Mouse (Mus musculus) intestine, postnatal 0 days (tissue): ENCODE data around the gene 1700012B07Rik. TPM values are rescaled to one million over a fixed set of nuclear protein-coding genes. Genes with fewer than 3 reads are reported as not detected.

ENCODE experiments used
- ATAC-seq: fragments of 200-750 bp; cut with Nextera tagmentation; 2 replicates; pipeline ENCODE4 v1.8.0; 2017; ENCODE audit warnings: mild to moderate bottlenecking, moderate TSS enrichment, moderate library complexity
- H3K27ac ChIP-seq: fragments of 300-500 bp; sonication (generic); 2 replicates; pipeline ENCODE4 v1.5.1; 2014; ENCODE audit warnings: mild to moderate bottlenecking, low read depth, low read length, moderate library complexity
- H3K27me3 ChIP-seq: fragments of 300-500 bp; sonication (generic); replicated peaks from 2 replicates; pipeline ENCODE4 v1.6.1; 2014; ENCODE audit warnings: low read length, mixed read lengths; ENCODE audit not compliant: control insufficient read depth, insufficient read depth
- H3K36me3 ChIP-seq: fragments of 300-500 bp; sonication (generic); 2 replicates; pipeline ENCODE4 v1.6.1; 2014; ENCODE audit warnings: mild to moderate bottlenecking, moderate library complexity; ENCODE audit not compliant: control insufficient read depth, insufficient read depth
- H3K4me1 ChIP-seq: fragments of 300-500 bp; sonication (generic); replicated peaks from 2 replicates; pipeline ENCODE4 v1.6.1; 2014; ENCODE audit warnings: antibody characterized with exemption, low read length, mixed read lengths; ENCODE audit not compliant: control insufficient read depth, insufficient read depth
- H3K4me2 ChIP-seq: fragments of 300-500 bp; sonication (generic); replicated peaks from 2 replicates; pipeline ENCODE4 v1.6.1; 2014; ENCODE audit warnings: low read depth, mild to moderate bottlenecking, moderate library complexity
- H3K4me3 ChIP-seq: fragments of 300-500 bp; sonication (generic); 2 replicates; pipeline ENCODE4 v1.5.1; 2014; ENCODE audit warnings: low read depth, low read length
- H3K9ac ChIP-seq: fragments of 300-500 bp; sonication (generic); 2 replicates; pipeline ENCODE4 v1.6.1; 2014; ENCODE audit warnings: mild to moderate bottlenecking, low read depth, low read length
- H3K9me3 ChIP-seq: fragments of 300-500 bp; sonication (generic); 2 replicates; pipeline ENCODE4 v1.6.1; 2016; ENCODE audit warnings: mixed run types; ENCODE audit not compliant: control insufficient read depth
- CTCF ChIP-seq: sonication (generic); IDR thresholded peaks from 2 replicates; pipeline ENCODE4 v1.5.1; 2016; ENCODE audit warnings: low read depth, mild to moderate bottlenecking, control low read depth, antibody characterized with exemption, moderate library complexity
- whole genome bisulfite sequencing: fragments of 180-500 bp; shearing (Covaris S2); extraction: QIAGEN DNeasy Blood & Tissue Kit; methylation state at CpG from one replicate; pipeline ENCODE4 v1.1.7; 2014; 5-methylcytosine and 5-hydroxymethylcytosine counted together
- polyA plus RNA-seq: library from polyadenylated mRNA; unstranded; fragments of >200 nt; fragmentation: Nextera tagmentation; extraction: Ambion mirVana; gene quantifications from 2 replicates; pipeline ENCODE4 v1.2.1, GENCODE M21; 2015

1700012B07Rik gene
- polyA plus RNA-seq, 1 experiment from 2014 or later = not detected

GRCm38 (mm10) chr11:109822280-109822679 lies 5.6 kb downstream of the 1700012B07Rik start:
- no peak overlapping the region for H3K4me3 ChIP-seq
- ATAC-seq = no peak
- H3K9me3 ChIP-seq = no peaks in the 10 kb centered on the region
- H3K4me1 ChIP-seq = no peaks in the 10 kb centered on the region
- H3K27ac ChIP-seq = no peak overlapping the region
- TF ChIP-seq CTCF = no peak
- no peaks in the 10 kb centered on the region for H3K36me3 ChIP-seq
- WGBS = 30% methylated on average over 6 of the region's 6 CpGs
- no peak overlapping the region for H3K4me2 ChIP-seq
- H3K9ac ChIP-seq = no peak overlapping the region
- H3K27me3 ChIP-seq = no peaks in the 10 kb centered on the region

DNA sequence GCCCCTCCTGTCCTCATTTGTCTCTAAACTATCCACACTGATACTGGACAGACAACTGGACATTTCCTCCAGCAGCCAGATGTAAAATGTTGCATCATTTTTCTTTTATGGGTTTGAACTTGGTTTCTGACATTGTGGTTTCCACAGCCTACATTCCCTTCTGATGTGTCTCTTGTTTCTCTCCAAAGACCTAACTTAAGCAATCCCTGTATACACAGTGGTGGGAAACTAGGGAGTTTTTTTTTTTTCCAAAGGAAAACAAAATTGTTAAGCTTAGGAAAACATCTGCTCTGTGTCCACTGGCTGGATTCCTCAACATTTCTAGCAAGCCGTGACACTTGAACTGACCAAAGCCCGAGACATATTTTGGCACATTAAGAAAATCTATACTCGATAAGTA lies 10.4 kb downstream of the 1700012B07Rik start:
- no peak for ATAC-seq

DNA sequence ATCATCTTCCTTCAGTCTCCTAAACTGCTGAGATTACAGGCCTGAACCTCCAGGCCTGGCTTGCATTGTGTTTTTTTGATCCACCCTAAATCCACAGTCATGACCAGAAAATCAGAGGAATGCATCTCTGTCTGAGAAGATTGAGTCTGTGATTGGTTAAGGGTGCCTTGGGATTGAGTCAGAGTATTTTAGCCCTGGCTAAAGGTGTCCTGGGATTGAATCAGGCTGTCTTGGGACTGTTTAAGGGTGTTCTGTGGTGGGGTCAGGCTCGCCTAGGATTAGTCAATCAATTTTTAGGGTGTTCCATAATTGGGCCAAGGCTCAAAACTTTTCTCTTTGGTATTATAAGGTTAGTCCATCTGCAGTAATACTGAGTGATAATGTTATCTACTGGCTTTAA lies 10.9 kb downstream of the 1700012B07Rik start:
- Histone ChIP-seq H3K4me3 (no peak overlapping the region), H3K27me3 (no peaks in the 10 kb centered on the region), H3K27ac (no peak overlapping the region), H3K4me2 (no peak overlapping the region), H3K36me3 (no peaks in the 10 kb centered on the region), H3K4me1 (no peaks in the 10 kb centered on the region), H3K9me3 (no peaks in the 10 kb centered on the region), H3K9ac (no peak overlapping the region)
- no peak for TF ChIP-seq CTCF
- 74% methylated on average over 1 of the region's 1 CpGs for WGBS
- ATAC-seq = no peak

More for the DNA sequence above, 10.4 kb downstream of the 1700012B07Rik start:
- no peaks in the 10 kb centered on the region for H3K9me3 ChIP-seq
- H3K4me3 ChIP-seq = no peak overlapping the region
- H3K9ac ChIP-seq = no peak overlapping the region
- no peaks in the 10 kb centered on the region for H3K4me1 ChIP-seq
- H3K27ac ChIP-seq = no peak overlapping the region
- no peaks in the 10 kb centered on the region for H3K36me3 ChIP-seq
- H3K4me2 ChIP-seq = no peak overlapping the region
- no peak for TF ChIP-seq CTCF
- H3K27me3 ChIP-seq = no peaks in the 10 kb centered on the region
- 58% methylated on average over 3 of the region's 3 CpGs for WGBS

DNA sequence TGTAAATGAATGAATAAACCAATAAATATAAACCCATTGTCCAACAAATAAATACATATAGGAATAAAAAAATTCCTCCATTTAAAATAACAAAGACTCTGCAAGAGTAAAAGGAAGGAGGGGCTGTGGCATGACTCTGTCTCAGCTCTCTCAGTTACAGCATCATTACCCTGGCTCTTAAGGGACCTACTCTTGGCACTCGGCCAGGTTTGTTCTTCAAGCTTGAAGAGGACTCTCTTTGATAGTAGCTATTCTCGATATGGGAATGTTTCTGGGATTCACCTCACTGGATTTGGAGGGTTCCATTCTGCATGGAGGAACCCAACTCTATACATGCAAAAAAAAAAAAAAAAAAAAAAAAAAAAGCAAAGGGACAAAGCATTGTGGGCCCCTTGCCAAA lies 16.1 kb downstream of the 1700012B07Rik start:
- TF ChIP-seq CTCF = no peak
- H3K4me2 ChIP-seq = no peak overlapping the region
- 57% methylated on average over 2 of the region's 2 CpGs for WGBS
- no peak for ATAC-seq
- no peaks in the 10 kb centered on the region for H3K4me1 ChIP-seq
- H3K9me3 ChIP-seq = no peaks in the 10 kb centered on the region
- H3K36me3 ChIP-seq = no peaks in the 10 kb centered on the region
- H3K4me3 ChIP-seq = no peak overlapping the region
- H3K27ac ChIP-seq = no peak overlapping the region
- H3K27me3 ChIP-seq = no peaks in the 10 kb centered on the region
- no peak overlapping the region for H3K9ac ChIP-seq

DNA sequence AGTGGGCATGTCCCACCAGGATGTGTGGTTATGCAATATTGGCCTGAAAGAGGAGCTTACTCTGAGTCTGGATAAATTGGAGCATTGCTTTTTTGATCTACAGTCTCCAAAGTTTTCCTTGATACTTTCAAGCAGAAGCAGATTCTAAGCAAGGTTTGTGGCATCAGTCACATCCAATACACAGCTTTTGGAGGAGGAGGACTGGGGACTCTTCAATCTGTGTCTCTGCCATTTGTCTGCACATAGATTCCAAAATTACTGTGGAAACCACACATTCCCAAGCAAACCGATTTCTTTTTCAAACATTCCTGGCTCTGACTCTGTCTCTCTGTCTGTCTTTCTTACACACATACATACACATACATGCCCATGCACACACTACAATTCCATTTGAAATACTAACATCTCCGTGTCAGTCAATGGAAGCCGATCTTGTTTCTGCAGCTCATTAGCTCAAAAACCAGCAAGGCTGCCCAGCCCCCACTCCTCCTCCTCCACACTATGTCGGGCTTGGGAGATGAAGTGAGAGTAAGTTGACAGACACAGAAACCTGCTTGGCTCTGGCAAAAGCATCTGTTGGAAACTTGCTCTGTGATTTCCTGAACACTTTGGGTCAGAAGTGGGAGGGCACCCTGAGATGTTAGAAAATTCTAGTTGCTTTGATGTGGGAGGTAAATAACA lies 18.5 kb downstream of the 1700012B07Rik start:
- no peak for TF ChIP-seq CTCF
- H3K27ac ChIP-seq = no peak overlapping the region
- no peaks in the 10 kb centered on the region for H3K9me3 ChIP-seq
- no peak overlapping the region for H3K4me2 ChIP-seq
- no peaks in the 10 kb centered on the region for H3K27me3 ChIP-seq
- H3K9ac ChIP-seq = no peak overlapping the region
- 53% methylated on average over 4 of the region's 4 CpGs for WGBS
- no peak overlapping the region for H3K4me3 ChIP-seq
- ATAC-seq = no peak
- H3K36me3 ChIP-seq = no peaks in the 10 kb centered on the region
- no peaks in the 10 kb centered on the region for H3K4me1 ChIP-seq

- TF ChIP-seq CTCF = no peak
- Histone ChIP-seq H3K4me3 (no peak overlapping the region), H3K9ac (no peak overlapping the region), H3K4me1 (no peaks in the 10 kb centered on the region), H3K4me2 (no peak overlapping the region), H3K36me3 (no peaks in the 10 kb centered on the region), H3K27me3 (no peaks in the 10 kb centered on the region), H3K9me3 (no peaks in the 10 kb centered on the region), H3K27ac (no peak overlapping the region)
- 100% methylated on average over 1 of the region's 1 CpGs for WGBS
- ATAC-seq = no peak
These were observed 26.3 kb downstream of the 1700012B07Rik start for GRCm38 (mm10) chr11:109801515-109801914.

- no peak for TF ChIP-seq CTCF
- no peaks in the 10 kb centered on the region for H3K27me3 ChIP-seq
- ATAC-seq = no peak
- H3K27ac ChIP-seq = no peak overlapping the region
- 85% methylated on average over 6 of the region's 6 CpGs for WGBS
- H3K4me3 ChIP-seq = no peak overlapping the region
- H3K36me3 ChIP-seq = no peaks in the 10 kb centered on the region
- no peak overlapping the region for H3K4me2 ChIP-seq
- H3K4me1 ChIP-seq = no peaks in the 10 kb centered on the region
- no peaks in the 10 kb centered on the region for H3K9me3 ChIP-seq
- no peak overlapping the region for H3K9ac ChIP-seq
These were observed 30.3 kb downstream of the 1700012B07Rik start for GRCm38 (mm10) chr11:109797531-109797930.
